ENCODE assay signal across 8 mouse cellular contexts in the genomic region with DNA sequence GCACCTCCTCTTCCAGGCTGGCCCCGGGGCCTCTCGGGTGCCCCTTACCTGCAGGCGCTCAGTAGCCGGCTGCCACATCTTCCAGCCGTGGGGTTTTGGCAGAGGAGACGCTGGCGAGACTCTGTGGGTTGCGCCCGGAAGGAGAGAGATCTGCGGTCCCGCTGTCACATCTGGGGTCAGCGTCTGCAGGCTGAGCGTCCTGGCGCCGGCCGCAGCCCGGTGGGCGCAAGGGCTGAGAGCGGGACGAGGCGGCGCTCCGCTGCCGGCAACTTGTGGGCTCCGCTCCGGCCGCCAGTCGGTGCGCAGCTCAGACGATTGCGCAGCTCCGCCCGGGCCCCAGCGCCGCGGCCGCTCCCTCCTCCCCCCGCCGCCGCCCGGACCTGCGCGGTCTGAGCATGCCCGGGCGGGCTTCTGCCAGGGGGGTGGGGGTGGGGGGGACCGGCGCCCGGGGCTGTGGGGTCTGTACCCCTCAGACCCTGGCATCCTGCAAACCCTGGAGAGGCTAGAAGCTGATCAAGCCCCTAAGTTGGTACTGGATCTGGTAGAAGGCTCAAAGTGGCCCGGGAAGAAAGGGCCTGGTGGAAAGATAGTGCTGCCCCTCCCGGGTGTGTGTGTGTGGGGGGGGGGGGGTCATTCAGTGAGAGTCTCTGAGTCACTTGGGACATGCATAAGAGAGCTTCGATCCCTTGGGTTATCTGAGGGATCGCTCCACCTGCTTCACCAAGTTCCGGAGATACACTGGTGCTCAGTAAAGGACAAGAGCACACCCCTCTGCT.
DNase-seq lines count a peak whose midpoint lies in the region; ATAC-seq and TF ChIP-seq lines count a peak whose summit lies in the region.

No protein-coding gene starts in this region.

- H3K9ac ChIP-seq in embryonic facial prominence, embryonic 15.5 days, result peak overlapping the region; percentile 35
- peak overlapping the region; percentile 69 for H3K9ac ChIP-seq in heart, embryonic 12.5 days
- H3K9ac ChIP-seq in kidney, postnatal 0 days (ENCODE audit: low read depth, low read length), result peak overlapping the region; percentile 44; the same call in 1 of the 2 replicates
- H3K9ac ChIP-seq in liver, embryonic 14.5 days (replicated peaks), result no peak overlapping the region

- H3K27me3 ChIP-seq in spleen, adult 2 months (ENCODE audit: control insufficient read depth, insufficient read depth, low read length), result no peaks in the 10 kb centered on the region
- H3K27me3 ChIP-seq in embryonic facial prominence, embryonic 15.5 days, result peaks cover 9% of the 10 kb centered on the region
- 0 out of 2 replicates have a peak, but pooled peaks cover 8% of the 10 kb centered on the region for H3K27me3 ChIP-seq in heart, embryonic 12.5 days (replicated peaks)
- H3K27me3 ChIP-seq in kidney, postnatal 0 days (ENCODE audit: insufficient read depth, low read length), result peaks cover 7% of the 10 kb centered on the region; the same call in 1 of the 2 replicates
- H3K27me3 ChIP-seq in liver, embryonic 14.5 days (ENCODE audit: control insufficient read depth, insufficient read depth, low read length), result no peaks in the 10 kb centered on the region

- ATAC-seq in embryonic facial prominence, embryonic 15.5 days (ENCODE audit: insufficient number of reproducible peaks, low FRiP score, low TSS enrichment, low read depth), result peak; percentile 78
- peak; percentile 81 for ATAC-seq in heart, embryonic 12.5 days (ENCODE audit: insufficient number of reproducible peaks, low FRiP score)
- ATAC-seq in kidney, postnatal 0 days (replicated peaks; ENCODE audit: low FRiP score, low read depth), result peak; percentile 78
- ATAC-seq in liver, embryonic 14.5 days (ENCODE audit: insufficient read depth), result peak; percentile 61

- no peak overlapping the region for H3K27ac ChIP-seq in spleen, adult 2 months (ENCODE audit: insufficient read depth, low read length)
- H3K27ac ChIP-seq in embryonic facial prominence, embryonic 15.5 days (replicated peaks), result no peak overlapping the region; the same call in 1 of the 2 replicates
- H3K27ac ChIP-seq in heart, embryonic 12.5 days (ENCODE audit: poor library complexity, severe bottlenecking), result no peak overlapping the region
- H3K27ac ChIP-seq in kidney, postnatal 0 days, result peak overlapping the region; percentile 5; the same call in 1 of the 2 replicates
- H3K27ac ChIP-seq in liver, embryonic 14.5 days, result no peak overlapping the region

- peak overlapping the region; percentile 66 for H3K4me2 ChIP-seq in embryonic facial prominence, embryonic 15.5 days (replicated peaks)
- H3K4me2 ChIP-seq in heart, embryonic 12.5 days, result peak overlapping the region; percentile 92
- H3K4me2 ChIP-seq in kidney, postnatal 0 days (ENCODE audit: low read length), result peak overlapping the region; percentile 89
- peak overlapping the region; percentile 37 for H3K4me2 ChIP-seq in liver, embryonic 14.5 days (ENCODE audit: low read depth)

- no peak for DNase-seq in spleen, adult 2 months (ENCODE audit: low read depth in 1 of 2, low spot score in 2 of 2)
- DNase-seq in spleen, postnatal 36 days (ENCODE audit: low spot score in 2 of 2), result no peak
- peak; percentile 56 for DNase-seq in kidney, postnatal 0 days (ENCODE audit: low spot score)
- DNase-seq in liver, embryonic 14.5 days (ENCODE audit: low read depth in 3 of 3, low spot score in 3 of 3), result no peak
- DNase-seq in neural tube, embryonic 10.5 days (ENCODE audit: extremely low spot score, low spot score), result peak; percentile 73
- peak; percentile 67 for DNase-seq in urinary bladder, adult 2 months (ENCODE audit: low spot score)

- no peak for TF ChIP-seq EP300 in liver, embryonic 14.5 days (IDR thresholded peaks at IDR 0.05; ENCODE audit: low read depth)

- no peaks in the 10 kb centered on the region for H3K9me3 ChIP-seq in embryonic facial prominence, embryonic 15.5 days (replicated peaks)
- no peaks in the 10 kb centered on the region for H3K9me3 ChIP-seq in heart, embryonic 12.5 days (replicated peaks)
- H3K9me3 ChIP-seq in kidney, postnatal 0 days (replicated peaks; ENCODE audit: low read length), result no peaks in the 10 kb centered on the region
- no peaks in the 10 kb centered on the region for H3K9me3 ChIP-seq in liver, embryonic 14.5 days (ENCODE audit: control insufficient read depth, low read length)

- H3K36me3 ChIP-seq in spleen, adult 2 months (ENCODE audit: control insufficient read depth, insufficient read depth, low read length), result no peaks in the 10 kb centered on the region
- H3K36me3 ChIP-seq in embryonic facial prominence, embryonic 15.5 days, result no peaks in the 10 kb centered on the region
- H3K36me3 ChIP-seq in heart, embryonic 12.5 days, result no peaks in the 10 kb centered on the region
- H3K36me3 ChIP-seq in kidney, postnatal 0 days (ENCODE audit: insufficient read depth, low read length), result no peaks in the 10 kb centered on the region
- H3K36me3 ChIP-seq in liver, embryonic 14.5 days (replicated peaks; ENCODE audit: control insufficient read depth, insufficient read depth, low read depth), result no peaks in the 10 kb centered on the region

- peak overlapping the region; percentile 23 for H3K4me3 ChIP-seq in spleen, adult 2 months (ENCODE audit: extremely low read depth, insufficient read depth, insufficient read length)
- peak overlapping the region; percentile 56 for H3K4me3 ChIP-seq in embryonic facial prominence, embryonic 15.5 days (replicated peaks)
- peak overlapping the region; percentile 63 for H3K4me3 ChIP-seq in heart, embryonic 12.5 days
- H3K4me3 ChIP-seq in kidney, postnatal 0 days (replicated peaks; ENCODE audit: low read depth, low read length), result peak overlapping the region; percentile 54
- H3K4me3 ChIP-seq in liver, embryonic 14.5 days (ENCODE audit: insufficient read depth in 1 of 2, low read depth in 2 of 2, low read length in 2 of 2), result peak overlapping the region; percentile 52 to 66

- TF ChIP-seq POLR2A in spleen, adult 2 months (IDR thresholded peaks at IDR 0.05; ENCODE audit: low read depth, low read length), result no peak

- WGBS in spleen, adult 2 months, result 5% methylated on average over 45 of the region's 53 CpGs
- 3% methylated on average over 50 of the region's 53 CpGs for WGBS in embryonic facial prominence, embryonic 15.5 days
- 3% methylated on average over 49 of the region's 53 CpGs for WGBS in heart, embryonic 12.5 days
- WGBS in kidney, postnatal 0 days, result 4% methylated on average over 48 of the region's 53 CpGs
- 2% methylated on average over 42 of the region's 53 CpGs for WGBS in liver, embryonic 14.5 days (ENCODE audit: insufficient replicate concordance)

- no peak for TF ChIP-seq CTCF in spleen, adult 2 months (IDR thresholded peaks at IDR 0.05; ENCODE audit: extremely low read depth, insufficient read depth, insufficient read length, insufficient replicate concordance)
- 0 out of 2 replicates have a peak, but pooled peaks have one; percentile 8 for TF ChIP-seq CTCF in kidney, postnatal 0 days (IDR thresholded peaks at IDR 0.05; ENCODE audit: low read depth)
- TF ChIP-seq CTCF in liver, embryonic 14.5 days (IDR thresholded peaks at IDR 0.05; ENCODE audit: low read depth), result no peak

- H3K4me1 ChIP-seq in spleen, adult 2 months (ENCODE audit: control insufficient read depth, insufficient read depth, insufficient read length), result no peaks in the 10 kb centered on the region
- H3K4me1 ChIP-seq in embryonic facial prominence, embryonic 15.5 days, result no peaks in the 10 kb centered on the region; the same call in 1 of the 2 replicates
- 0 out of 2 replicates have a peak, but pooled peaks cover 2% of the 10 kb centered on the region for H3K4me1 ChIP-seq in heart, embryonic 12.5 days (replicated peaks)
- no peaks in the 10 kb centered on the region for H3K4me1 ChIP-seq in kidney, postnatal 0 days (replicated peaks; ENCODE audit: insufficient read depth, low read length)
- peaks cover 0 to 2% of the 10 kb centered on the region in 2 experiments; a peak in 1 of 4 replicates for H3K4me1 ChIP-seq in liver, embryonic 14.5 days (replicated peaks; ENCODE audit: control insufficient read depth in 2 of 2, insufficient read depth in 2 of 2, low read length in 1 of 2)

Comparison
In these comparisons a context has a peak if more than half of its experiments do, and no peak if none do; other contexts are left out.
1. DNase-seq: peak in kidney, postnatal 0 days (single experiment), neural tube, embryonic 10.5 days (single experiment) and urinary bladder, adult 2 months (single experiment); none in spleen, adult 2 months (0 of 2), spleen, postnatal 36 days (0 of 2) and liver, embryonic 14.5 days (0 of 3).
2. H3K4me2 ChIP-seq: peak in every context shown above with its lines; median percentile 92 in heart, embryonic 12.5 days; 89 in kidney, postnatal 0 days; 66 in embryonic facial prominence, embryonic 15.5 days; 37 in liver, embryonic 14.5 days.
3. Peak in every context shown above with its lines, with median percentiles within 50 percentile points of each other: H3K4me3 ChIP-seq and ATAC-seq.